Mouse (Mus musculus) retina, postnatal 7 days (tissue): ENCODE data around the gene Vmn2r102.

Source experiments
- DNase-seq: peaks from one replicate; pipeline ENCODE4 v3.0.0-alpha.2; 2012; ENCODE audit warnings: low read depth, low spot score

Gene Vmn2r102

GRCm38 (mm10) chr17:19660028-19660427 lies at the start of gene Vmn2r102:
Vmn2r102 (plus strand) TSS chr17:19660328.
- DNase-seq, result no peak

DNA sequence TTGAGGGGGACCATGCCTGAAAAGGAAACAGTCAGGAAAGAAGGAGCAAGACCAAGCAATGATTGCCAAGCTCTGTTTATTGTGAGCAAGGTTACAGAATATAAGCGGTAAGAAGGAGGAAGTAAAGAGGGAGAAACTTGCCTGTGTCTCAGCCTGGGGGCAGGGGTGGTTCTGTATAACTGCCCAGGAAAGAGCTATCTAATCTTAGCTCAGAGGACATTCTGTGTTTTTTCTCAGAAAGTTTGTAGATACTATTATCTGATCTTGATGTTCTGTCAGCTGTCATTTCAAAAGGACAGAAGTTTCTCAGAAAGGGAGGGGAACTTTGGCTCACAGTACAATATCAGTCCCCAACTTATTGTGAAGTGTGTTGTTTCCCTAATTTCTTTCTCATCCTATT lies 30.8 kb upstream of the Vmn2r102 start:
- no peak for DNase-seq

DNA sequence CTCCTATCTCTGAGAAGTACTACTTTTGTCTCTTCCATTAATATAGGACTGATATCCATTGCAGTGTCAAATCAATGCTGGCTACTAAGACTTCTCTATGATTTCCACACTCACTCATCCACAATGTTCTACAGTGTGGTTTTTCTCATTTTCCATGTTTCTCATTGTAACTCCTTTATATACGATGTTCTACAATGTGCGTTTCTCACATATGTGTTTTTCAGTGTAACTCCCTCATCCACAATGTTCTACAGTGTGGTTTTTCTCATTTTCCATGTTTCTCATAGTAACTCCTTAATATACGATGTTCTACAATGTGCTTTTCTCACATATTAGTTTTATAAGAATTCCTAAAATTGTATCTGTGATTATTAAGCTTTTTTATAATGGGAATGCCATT lies 1.7 kb upstream of the Vmn2r102 start:
- no peak for DNase-seq

- no peak for DNase-seq
These were observed 31.9 kb downstream of the Vmn2r102 start for GRCm38 (mm10) chr17:19692062-19692461.
